Mouse (Mus musculus) large intestine, adult 2 months (tissue): ENCODE measurements around the gene Tlcd1. TPM values are rescaled to one million over a fixed set of nuclear protein-coding genes. Genes with fewer than 3 reads are reported as not detected.

Source experiments
- DNase-seq: peaks from one replicate; pipeline ENCODE4 v3.0.0-alpha.2; 2012; ENCODE audit warnings: low read depth, low spot score
- WGBS: fragments of 180-500 bp; shearing (Covaris S2); methylation state at CpG from one replicate; pipeline ENCODE4 v1.1.7; 2018; 5-methylcytosine and 5-hydroxymethylcytosine counted together
- polyA plus RNA-seq: library from polyadenylated mRNA; depleted of rRNA; stranded (reverse); fragments of >200 nt; gene quantifications from 2 replicates; pipeline ENCODE4 v1.2.3, GENCODE M21; 2012; rRNA removed

Gene Tlcd1
- polyA plus RNA-seq, 1 experiment = 6.8 TPM

GRCm38 (mm10) chr11:78193113-78193512 is 16.6 kb downstream of the Tlcd1 start, which contains the start of gene Proca1:
Gene Proca1 (plus strand): TSS chr11:78193392.
- WGBS = 33% methylated on average over 1 of the region's 1 CpGs

GRCm38 (mm10) chr11:78194411-78195100 is 18.0 kb downstream of the Tlcd1 start:
- WGBS = 1% methylated on average over 30 of the region's 30 CpGs
- DNase-seq = no peak

More at GRCm38 (mm10) chr11:78193113-78193512, 16.6 kb downstream of the Tlcd1 start, which contains the start of gene Proca1:
- DNase-seq = no peak

GRCm38 (mm10) chr11:78195101-78195863 is 18.8 kb downstream of the Tlcd1 start:
- 59% methylated on average over 23 of the region's 23 CpGs for whole genome bisulfite sequencing

GRCm38 (mm10) chr11:78202372-78202771 is 25.9 kb downstream of the Tlcd1 start:
- no peak for DNase-seq
- WGBS = 48% methylated on average over 3 of the region's 3 CpGs

More at GRCm38 (mm10) chr11:78195101-78195863, 18.8 kb downstream of the Tlcd1 start:
- no peak for DNase-seq

- 82% methylated on average over 6 of the region's 6 CpGs for WGBS
- no peak for DNase-seq
Measured at GRCm38 (mm10) chr11:78204287-78204686, 27.8 kb downstream of the Tlcd1 start.

GRCm38 (mm10) chr11:78205361-78206206 is 29.1 kb downstream of the Tlcd1 start:
- DNase-seq = no peak
- 66% methylated on average over 13 of the region's 13 CpGs for WGBS

- no peak for DNase-seq
- WGBS = 87% methylated on average over 7 of the region's 7 CpGs
Measured at GRCm38 (mm10) chr11:78207190-78207589, 30.7 kb downstream of the Tlcd1 start.

- no peak for DNase-seq
- WGBS = 90% methylated on average over 6 of the region's 6 CpGs
Measured at GRCm38 (mm10) chr11:78209886-78210285, 33.4 kb downstream of the Tlcd1 start.

GRCm38 (mm10) chr11:78210615-78211014 is 34.1 kb downstream of the Tlcd1 start:
- DNase-seq = no peak
- 78% methylated on average over 7 of the region's 7 CpGs for WGBS

- 42% methylated on average over 5 of the region's 5 CpGs for WGBS
- no peak for DNase-seq
Measured at GRCm38 (mm10) chr11:78211513-78211912, 35.0 kb downstream of the Tlcd1 start.

GRCm38 (mm10) chr11:78213086-78213817 is 36.7 kb downstream of the Tlcd1 start:
- no peak for DNase-seq
- 84% methylated on average over 14 of the region's 14 CpGs for WGBS

GRCm38 (mm10) chr11:78215709-78216317 is 39.3 kb downstream of the Tlcd1 start:
- 86% methylated on average over 11 of the region's 11 CpGs for WGBS
- no peak for DNase-seq

- 91% methylated on average over 4 of the region's 4 CpGs for WGBS
Measured at GRCm38 (mm10) chr11:78223586-78223985, 47.1 kb downstream of the Tlcd1 start.

More at GRCm38 (mm10) chr11:78223586-78223985, 47.1 kb downstream of the Tlcd1 start:
- no peak for DNase-seq

Other genes with a start within 250 kb of the Tlcd1 start
- 0.18 and 0.48 TPM in 2 replicates for gene Sez6, start 245.9 kb upstream of the Tlcd1 start, polyA plus RNA-seq
- gene Phf12, start 194.0 kb upstream of the Tlcd1 start, polyA plus RNA-seq = 27.0 and 41.8 TPM in 2 replicates
- gene Dhrs13, start 144.4 kb upstream of the Tlcd1 start, polyA plus RNA-seq = 4.7 and 5.0 TPM in 2 replicates
- gene Flot2, start 138.8 kb upstream of the Tlcd1 start, polyA plus RNA-seq = 27.9 and 33.9 TPM in 2 replicates
- gene Eral1, start 96.3 kb upstream of the Tlcd1 start, polyA plus RNA-seq = 26.1 and 27.3 TPM in 2 replicates
- 7.8 and 14.5 TPM in 2 replicates for gene Fam222b, start 82.1 kb upstream of the Tlcd1 start, polyA plus RNA-seq
- 68.9 and 93.3 TPM in 2 replicates for gene Traf4, start 11.1 kb upstream of the Tlcd1 start, polyA plus RNA-seq
- gene Nek8, start within 50 bp of the Tlcd1 start, polyA plus RNA-seq = 6.6 and 9.1 TPM in 2 replicates
- 262 and 337 TPM in 2 replicates for gene Rpl23a, start 6.9 kb downstream of the Tlcd1 start, polyA plus RNA-seq
- 10.7 and 11.2 TPM in 2 replicates for gene Rab34, start 11.7 kb downstream of the Tlcd1 start, polyA plus RNA-seq
- 0.30 TPM in 1 of 2 replicates, not detected in the other for gene Proca1, start 16.7 kb downstream of the Tlcd1 start, polyA plus RNA-seq
- 94.8 and 111 TPM in 2 replicates for gene Sdf2, start 69.0 kb downstream of the Tlcd1 start, polyA plus RNA-seq
- 17.4 and 19.8 TPM in 2 replicates for gene Supt6, start 69.3 kb downstream of the Tlcd1 start, polyA plus RNA-seq
- 49.5 and 72.1 TPM in 2 replicates for gene 2610507B11Rik, start 85.0 kb downstream of the Tlcd1 start, polyA plus RNA-seq
- 0.22 and 0.32 TPM in 2 replicates for gene BC030499, start 114.1 kb downstream of the Tlcd1 start, polyA plus RNA-seq
- gene Spag5, start 124.8 kb downstream of the Tlcd1 start, polyA plus RNA-seq = 11.2 and 15.8 TPM in 2 replicates
- gene Aldoc, start 146.3 kb downstream of the Tlcd1 start, polyA plus RNA-seq = 7.0 and 7.4 TPM in 2 replicates
- gene Pigs, start 151.7 kb downstream of the Tlcd1 start, polyA plus RNA-seq = 64.4 and 82.0 TPM in 2 replicates
- 27.1 and 31.2 TPM in 2 replicates for gene Unc119, start 166.8 kb downstream of the Tlcd1 start, polyA plus RNA-seq
- not detected in 2 replicates for gene Foxn1, start 209.8 kb downstream of the Tlcd1 start, polyA plus RNA-seq
- 171 and 272 TPM in 2 replicates for gene Slc13a2, start 245.5 kb downstream of the Tlcd1 start, polyA plus RNA-seq